Mouse (Mus musculus) megakaryocyte, embryonic 14.5 days (primary cell): Measurements from ENCODE around the gene Zfp609.

Experiments used
- FLI1 ChIP-seq: IDR thresholded peaks from 2 replicates; pipeline ENCODE4 v1.6.1; 2012; ENCODE audit warnings: low read length, inconsistent platforms, mixed read lengths
- GATA1 ChIP-seq: IDR thresholded peaks from 3 replicates; pipeline ENCODE4 v1.6.1; 2012; ENCODE audit warnings: mixed read lengths, low read length, inconsistent platforms, borderline replicate concordance

GRCm38 (mm10) chr9:65654700-65655237, 172.6 kb downstream of the Zfp609 start:
- TF ChIP-seq GATA1 (no peak), FLI1 (no peak)
